Mouse (Mus musculus): ENCODE results near the gene Olfr250.
"Not testable (repeated sequence)": the region's sequence is repeated elsewhere in the genome, so short reads cannot be mapped to it uniquely, and the experiment has no call there.

GRCm38 (mm10) chr9:38413502-38413901 lies 46.8 kb downstream of the Olfr250 start:
- not testable (repeated sequence) for TF ChIP-seq CTCF (IDR thresholded peaks at IDR 0.05; ENCODE audit: borderline replicate concordance, control insufficient read depth, extremely low read depth, insufficient read depth, low read length, poor library complexity); POLR2A (IDR thresholded peaks at IDR 0.05; ENCODE audit: control insufficient read depth, extremely low read depth, insufficient read depth, low read length, poor library complexity)
